Mouse (Mus musculus): ENCODE measurements at regions not wholly inside any gene's neighbourhood (a gene's known extent, or its start where the extent isn't known, plus 50 kb on each side); places are given as distances from the start of the nearest gene placed in this dataset.

GRCm38 (mm10) chr13:99847531-99847930, 53.4 kb downstream of the Cartpt start:
- no peak for DNase-seq (ENCODE audit: low spot score in 2 of 2)

GRCm38 (mm10) chr13:99842626-99843025, 58.3 kb downstream of the Cartpt start:
- DNase-seq (ENCODE audit: low spot score in 2 of 2) = peak in 1 of 2 experiments; percentile 51

GRCm38 (mm10) chr13:99839446-99839845, 61.4 kb downstream of the Cartpt start:
- no peak for DNase-seq (ENCODE audit: low spot score in 2 of 2)

- peak; percentile 54 to 90 for DNase-seq (ENCODE audit: low spot score in 2 of 2)
Observed at GRCm38 (mm10) chr13:99837772-99838425, 63.0 kb downstream of the Cartpt start.

GRCm38 (mm10) chr13:99837180-99837579, 63.7 kb downstream of the Cartpt start:
- DNase-seq (ENCODE audit: low spot score in 2 of 2) = no peak

- no peak for DNase-seq (ENCODE audit: low spot score in 2 of 2)
Observed at GRCm38 (mm10) chr13:99836586-99836985, 64.3 kb downstream of the Cartpt start.

- no peak for DNase-seq (ENCODE audit: low spot score in 2 of 2)
Observed at GRCm38 (mm10) chr13:99835518-99835917, 65.4 kb downstream of the Cartpt start.

GRCm38 (mm10) chr13:99830080-99830724, 70.7 kb downstream of the Cartpt start:
- peak; percentile 70 to 85 for DNase-seq (ENCODE audit: low spot score in 2 of 2)

- DNase-seq (ENCODE audit: low spot score in 2 of 2) = no peak
Observed at GRCm38 (mm10) chr13:99827573-99827972, 73.3 kb downstream of the Cartpt start.

- DNase-seq (ENCODE audit: low spot score in 2 of 2) = no peak
Observed at GRCm38 (mm10) chr13:99824625-99825024, 76.3 kb downstream of the Cartpt start.

- DNase-seq (ENCODE audit: low spot score in 2 of 2) = no peak
Observed at GRCm38 (mm10) chr13:99816666-99817065, 84.2 kb downstream of the Cartpt start.

GRCm38 (mm10) chr13:99815786-99816185, 85.1 kb downstream of the Cartpt start:
- DNase-seq (ENCODE audit: low spot score in 2 of 2) = no peak

GRCm38 (mm10) chr13:99814801-99815200, 86.1 kb downstream of the Cartpt start:
- DNase-seq (ENCODE audit: low spot score in 2 of 2) = no peak

GRCm38 (mm10) chr13:99814033-99814556, 86.8 kb downstream of the Cartpt start:
- no peak for DNase-seq (ENCODE audit: low spot score in 2 of 2)

GRCm38 (mm10) chr13:99794448-99794847, 106.4 kb downstream of the Cartpt start:
- DNase-seq (ENCODE audit: low spot score in 2 of 2) = no peak

GRCm38 (mm10) chr13:99793786-99794435, 107.0 kb downstream of the Cartpt start:
- no peak for DNase-seq (ENCODE audit: low spot score in 2 of 2)

GRCm38 (mm10) chr13:99793001-99793400, 107.9 kb downstream of the Cartpt start:
- no peak for DNase-seq (ENCODE audit: low spot score in 2 of 2)

- no peak for DNase-seq (ENCODE audit: low spot score in 2 of 2)
Observed at GRCm38 (mm10) chr13:99790951-99791350, 109.9 kb downstream of the Cartpt start.

- no peak for DNase-seq (ENCODE audit: low spot score in 2 of 2)
Observed at GRCm38 (mm10) chr13:99787760-99788159, 113.1 kb downstream of the Cartpt start.

GRCm38 (mm10) chr13:99785427-99785826, 115.5 kb downstream of the Cartpt start:
- no peak for DNase-seq (ENCODE audit: low spot score in 2 of 2)

GRCm38 (mm10) chr13:99784314-99784713, 116.6 kb downstream of the Cartpt start:
- no peak for DNase-seq (ENCODE audit: low spot score in 2 of 2)

- DNase-seq (ENCODE audit: low spot score in 2 of 2) = no peak
Observed at GRCm38 (mm10) chr13:99782883-99783721, 117.8 kb downstream of the Cartpt start.
